Mouse (Mus musculus) embryonic facial prominence, embryonic 10.5 days (tissue): ENCODE measurements at regions not wholly inside any gene's neighbourhood (a gene's known extent, or its start where the extent isn't known, plus 50 kb on each side); places are given as distances from the start of the nearest gene placed in this dataset.

Source experiments
- DNase-seq: peaks from one replicate; pipeline ENCODE4 v3.0.0-alpha.2; 2017; ENCODE audit warnings: low spot score
- H3K27ac ChIP-seq: fragments of 300-500 bp; sonication (generic); replicated peaks from 2 replicates; pipeline ENCODE4 v1.5.1; 2016; ENCODE audit warnings: mild to moderate bottlenecking
- H3K27me3 ChIP-seq: fragments of 300-500 bp; sonication (generic); replicated peaks from 2 replicates; pipeline ENCODE4 v1.6.1; 2016; ENCODE audit warnings: low read depth, mild to moderate bottlenecking; ENCODE audit not compliant: poor library complexity, severe bottlenecking
- H3K36me3 ChIP-seq: fragments of 300-500 bp; sonication (generic); replicated peaks from 2 replicates; pipeline ENCODE4 v1.6.1; 2016; ENCODE audit warnings: mild to moderate bottlenecking, moderate library complexity
- H3K4me1 ChIP-seq: fragments of 300-500 bp; sonication (generic); 2 replicates; pipeline ENCODE4 v1.6.1; 2016
- H3K4me3 ChIP-seq: fragments of 300-500 bp; sonication (generic); 2 replicates; pipeline ENCODE4 v1.5.1; 2016; ENCODE audit warnings: mild to moderate bottlenecking, moderate library complexity
- H3K9me3 ChIP-seq: fragments of 300-500 bp; sonication (generic); 2 replicates; pipeline ENCODE4 v1.6.1; 2016; ENCODE audit warnings: mild to moderate bottlenecking
- WGBS: fragments of 180-500 bp; shearing (Covaris S2); methylation state at CpG from one replicate; pipeline ENCODE4 v1.1.7; 2016; 5-methylcytosine and 5-hydroxymethylcytosine counted together

GRCm38 (mm10) chr17:45924595-45924994 is 107.6 kb downstream of the Vegfa start:
- H3K36me3 ChIP-seq, result no peaks in the 10 kb centered on the region
- H3K27ac ChIP-seq, result peak overlapping the region; percentile 57; the same call in 1 of the 2 replicates
- peaks cover 50% of the 10 kb centered on the region for H3K4me1 ChIP-seq
- no peak overlapping the region for H3K4me3 ChIP-seq
- DNase-seq, result no peak
- no peaks in the 10 kb centered on the region for H3K9me3 ChIP-seq
- H3K27me3 ChIP-seq, result peaks cover 15% of the 10 kb centered on the region; the same call in 1 of the 2 replicates
- 90% methylated on average over 6 of the region's 6 CpGs for WGBS

DNA sequence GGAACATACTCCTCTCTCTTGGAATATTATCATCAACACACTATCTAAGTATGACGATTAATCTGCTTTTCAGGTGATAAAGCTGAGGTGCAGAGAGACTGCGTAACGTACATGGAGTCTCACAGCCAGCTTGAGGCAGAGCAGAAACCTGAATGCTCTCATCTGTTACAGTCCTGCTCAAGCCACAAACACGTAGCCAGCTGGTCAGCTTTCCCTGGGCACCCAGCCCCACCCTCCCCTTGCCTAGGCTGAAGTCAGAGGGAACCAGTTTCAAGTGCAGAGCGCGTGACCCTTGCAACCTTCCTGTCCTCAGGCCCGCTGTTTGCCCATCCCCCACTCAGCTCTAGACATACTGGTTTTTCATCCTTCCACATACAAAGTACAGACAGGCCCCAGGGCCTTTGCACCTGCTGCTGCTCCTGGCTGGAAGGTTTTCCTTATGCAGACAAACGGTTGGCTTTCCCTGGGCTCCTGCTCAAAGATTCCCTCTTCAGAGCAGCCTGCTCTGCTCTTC is 108.9 kb downstream of the Vegfa start:
- Histone ChIP-seq H3K4me1 (peaks cover 41% of the 10 kb centered on the region), H3K9me3 (peaks cover 4% of the 10 kb centered on the region; the same call in 1 of the 2 replicates), H3K4me3 (no peak overlapping the region), H3K27ac (no peak overlapping the region), H3K36me3 (no peaks in the 10 kb centered on the region), H3K27me3 (0 out of 2 replicates have a peak, but pooled peaks cover 13% of the 10 kb centered on the region)
- WGBS, result 69% methylated on average over 8 of the region's 8 CpGs
- peak; percentile 24 for DNase-seq

DNA sequence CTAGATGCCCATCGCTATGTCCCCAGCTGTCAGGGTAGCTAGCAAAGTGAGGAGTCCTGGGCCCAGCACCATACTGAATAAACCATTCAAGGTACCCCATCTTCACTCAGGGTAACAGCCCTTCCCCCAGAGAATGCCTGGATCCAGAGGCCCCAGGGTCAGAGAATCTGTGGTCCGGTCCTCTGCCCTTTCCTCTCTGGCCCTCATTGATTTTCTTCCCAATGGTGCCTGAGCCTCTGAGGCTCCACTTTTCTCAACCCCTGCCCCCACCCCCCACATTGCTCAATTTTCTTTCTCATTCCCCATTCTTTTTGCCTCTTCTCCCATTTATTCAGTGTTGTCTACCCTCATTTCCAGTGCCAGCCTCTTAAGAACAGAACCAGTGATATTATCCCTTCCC is 114.5 kb downstream of the Vegfa start:
- H3K27me3 ChIP-seq, result no peaks in the 10 kb centered on the region
- H3K9me3 ChIP-seq, result peaks cover 5% of the 10 kb centered on the region; the same call in 1 of the 2 replicates
- 93% methylated on average over 2 of the region's 2 CpGs for WGBS
- H3K4me3 ChIP-seq, result no peak overlapping the region
- DNase-seq, result no peak
- H3K4me1 ChIP-seq, result peaks cover 46% of the 10 kb centered on the region
- H3K27ac ChIP-seq, result no peak overlapping the region
- H3K36me3 ChIP-seq, result no peaks in the 10 kb centered on the region

DNA sequence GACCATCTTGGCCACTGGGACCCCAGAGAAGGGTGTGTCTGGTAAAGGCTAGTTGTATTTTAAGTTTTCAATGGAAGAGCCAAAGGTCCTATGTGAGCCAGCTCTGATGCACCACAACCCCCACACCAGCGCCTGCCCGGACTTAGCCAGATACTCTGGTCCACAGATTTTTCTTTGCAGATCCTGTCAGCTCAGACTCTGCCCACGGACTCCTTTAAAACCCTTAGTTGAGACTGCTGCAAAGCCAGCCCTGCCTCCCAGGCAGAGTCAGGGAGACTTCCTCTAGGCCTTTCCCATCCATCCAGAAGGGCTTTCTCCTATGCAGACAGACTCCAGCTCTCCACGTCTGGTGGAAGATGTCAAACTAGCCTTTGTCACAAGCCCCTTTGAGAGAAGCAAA is 115.2 kb downstream of the Vegfa start:
- Histone ChIP-seq H3K36me3 (0 out of 2 replicates have a peak, but pooled peaks cover 3% of the 10 kb centered on the region), H3K9me3 (peaks cover 12% of the 10 kb centered on the region), H3K27ac (peak overlapping the region; percentile 20; the same call in 1 of the 2 replicates), H3K27me3 (no peaks in the 10 kb centered on the region), H3K4me1 (peaks cover 42% of the 10 kb centered on the region), H3K4me3 (no peak overlapping the region)
- DNase-seq, result no peak
- WGBS, result 53% methylated on average over 4 of the region's 4 CpGs

GRCm38 (mm10) chr17:45914706-45915240 is 117.4 kb downstream of the Vegfa start:
- H3K9me3 ChIP-seq, result peaks cover 16% of the 10 kb centered on the region
- DNase-seq, result no peak
- 0 out of 2 replicates have a peak, but pooled peaks cover 3% of the 10 kb centered on the region for H3K36me3 ChIP-seq
- H3K27me3 ChIP-seq, result no peaks in the 10 kb centered on the region
- WGBS, result 90% methylated on average over 9 of the region's 9 CpGs
- H3K4me1 ChIP-seq, result peaks cover 28% of the 10 kb centered on the region
- H3K4me3 ChIP-seq, result no peak overlapping the region
- no peak overlapping the region for H3K27ac ChIP-seq

GRCm38 (mm10) chr17:45914237-45914636 is 117.9 kb downstream of the Vegfa start:
- Histone ChIP-seq H3K4me1 (peaks cover 23% of the 10 kb centered on the region), H3K36me3 (0 out of 2 replicates have a peak, but pooled peaks cover 3% of the 10 kb centered on the region), H3K27ac (no peak overlapping the region), H3K9me3 (peaks cover 15% of the 10 kb centered on the region), H3K4me3 (no peak overlapping the region), H3K27me3 (no peaks in the 10 kb centered on the region)
- WGBS, result 85% methylated on average over 1 of the region's 1 CpGs
- no peak for DNase-seq

DNA sequence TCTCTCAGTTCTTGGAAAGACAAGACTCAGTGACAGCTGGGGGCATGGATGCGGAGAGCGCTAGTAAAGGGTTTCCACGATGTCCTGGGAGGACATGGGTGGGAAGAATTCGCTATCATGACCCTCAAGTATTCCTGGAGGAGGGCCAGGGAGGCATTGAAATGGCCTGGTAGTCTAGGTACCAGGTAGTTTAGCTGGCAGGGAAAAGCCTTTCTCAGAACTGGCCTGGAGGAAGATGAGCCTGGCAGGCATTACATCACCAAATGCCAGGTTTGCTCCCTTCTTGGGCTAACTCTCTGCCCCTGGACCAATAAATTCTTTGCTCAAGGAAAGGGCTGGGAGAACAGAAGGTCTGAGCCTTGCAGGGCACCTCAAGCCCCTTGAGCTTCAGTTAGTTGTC is 118.5 kb downstream of the Vegfa start:
- H3K9me3 ChIP-seq, result peaks cover 12% of the 10 kb centered on the region
- H3K4me1 ChIP-seq, result peaks cover 22% of the 10 kb centered on the region
- 0 out of 2 replicates have a peak, but pooled peaks cover 3% of the 10 kb centered on the region for H3K36me3 ChIP-seq
- DNase-seq, result no peak
- H3K4me3 ChIP-seq, result no peak overlapping the region
- WGBS, result 91% methylated on average over 4 of the region's 4 CpGs
- no peak overlapping the region for H3K27ac ChIP-seq
- peaks cover 4% of the 10 kb centered on the region; the same call in 1 of the 2 replicates for H3K27me3 ChIP-seq

DNA sequence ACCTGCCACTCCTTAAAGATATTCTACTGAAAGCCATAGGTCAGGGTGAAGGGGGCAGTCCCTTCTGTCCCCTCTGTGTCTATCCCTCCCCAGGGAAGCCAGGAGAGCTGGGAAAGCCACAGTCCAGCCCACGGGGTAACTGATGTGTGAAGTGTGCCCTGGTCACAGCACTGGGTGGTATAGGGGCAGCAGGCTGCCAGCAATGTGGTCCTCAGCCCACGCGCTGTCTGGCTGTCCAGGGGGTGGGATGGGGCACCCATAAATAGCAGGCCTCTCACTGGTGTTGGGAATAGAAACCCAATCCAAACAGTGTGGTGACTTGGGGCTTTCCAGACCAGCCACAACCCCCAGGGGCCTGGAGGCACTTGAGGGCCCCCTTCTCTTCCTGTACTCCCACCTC is 120.0 kb downstream of the Vegfa start:
- no peak for DNase-seq
- peaks cover 12% of the 10 kb centered on the region for H3K9me3 ChIP-seq
- peak overlapping the region; percentile 19; the same call in 1 of the 2 replicates for H3K27ac ChIP-seq
- H3K4me1 ChIP-seq, result peaks cover 31% of the 10 kb centered on the region
- H3K27me3 ChIP-seq, result peaks cover 10% of the 10 kb centered on the region; the same call in 1 of the 2 replicates
- 0 out of 2 replicates have a peak, but pooled peaks cover 3% of the 10 kb centered on the region for H3K36me3 ChIP-seq
- H3K4me3 ChIP-seq, result no peak overlapping the region
- WGBS, result 94% methylated on average over 3 of the region's 3 CpGs

DNA sequence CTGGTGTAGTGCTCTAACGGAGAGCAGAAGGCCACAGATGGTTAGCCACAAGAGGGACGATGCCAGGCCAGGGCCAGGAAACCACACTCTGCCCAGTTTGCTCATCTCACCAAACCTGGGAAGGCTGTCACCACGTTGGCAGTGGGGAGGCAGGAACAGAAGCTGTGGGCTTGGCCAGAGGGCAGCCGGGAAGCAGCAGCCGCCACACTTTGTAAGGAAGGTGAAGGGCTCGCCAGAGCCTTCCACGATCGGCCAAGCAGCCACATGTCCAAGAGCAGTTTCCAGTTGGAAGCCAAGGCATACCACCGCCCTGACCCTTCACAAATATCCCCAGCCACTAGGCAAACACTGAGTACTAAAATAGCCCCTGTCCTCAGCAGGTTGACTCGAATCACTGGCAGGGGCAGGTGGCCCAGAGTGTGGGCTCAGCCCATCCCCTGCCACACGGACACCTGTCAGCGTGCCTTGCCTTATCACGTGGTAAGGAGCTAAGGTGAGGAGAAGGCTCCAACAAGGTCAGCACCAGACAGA is 120.9 kb downstream of the Vegfa start:
- WGBS, result 90% methylated on average over 13 of the region's 13 CpGs
- Histone ChIP-seq H3K9me3 (peaks cover 12% of the 10 kb centered on the region), H3K4me1 (peaks cover 25% of the 10 kb centered on the region), H3K27ac (no peak overlapping the region), H3K4me3 (no peak overlapping the region), H3K27me3 (peaks cover 10% of the 10 kb centered on the region; the same call in 1 of the 2 replicates), H3K36me3 (0 out of 2 replicates have a peak, but pooled peaks cover 3% of the 10 kb centered on the region)
- no peak for DNase-seq

DNA sequence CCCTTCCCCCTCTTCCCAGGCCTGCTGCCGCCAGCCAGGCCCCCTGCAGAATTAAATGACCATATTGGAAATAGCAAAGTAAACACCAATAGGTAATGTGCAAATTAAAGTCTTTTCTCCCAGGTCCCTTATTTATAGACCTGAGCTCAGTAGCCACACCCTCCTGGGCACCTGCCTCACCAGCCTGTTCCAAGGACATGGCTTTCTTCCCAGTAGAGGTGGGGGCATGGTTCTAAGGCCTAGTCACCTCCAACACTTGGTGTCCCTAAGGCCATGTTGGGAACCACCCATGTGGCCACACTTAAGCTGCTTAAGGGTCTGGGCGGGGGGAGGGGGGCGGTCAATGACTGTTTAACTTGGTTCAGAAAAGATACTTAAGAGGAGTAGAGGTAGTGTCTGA is 121.9 kb downstream of the Vegfa start:
- H3K4me3 ChIP-seq, result no peak overlapping the region
- 82% methylated on average over 3 of the region's 3 CpGs for WGBS
- peaks cover 22% of the 10 kb centered on the region for H3K4me1 ChIP-seq
- no peak overlapping the region for H3K27ac ChIP-seq
- peaks cover 10% of the 10 kb centered on the region; the same call in 1 of the 2 replicates for H3K27me3 ChIP-seq
- no peak for DNase-seq
- 0 out of 2 replicates have a peak, but pooled peaks cover 3% of the 10 kb centered on the region for H3K36me3 ChIP-seq
- peaks cover 12% of the 10 kb centered on the region for H3K9me3 ChIP-seq

- Histone ChIP-seq H3K36me3 (0 out of 2 replicates have a peak, but pooled peaks cover 3% of the 10 kb centered on the region), H3K27me3 (peaks cover 10% of the 10 kb centered on the region; the same call in 1 of the 2 replicates), H3K4me1 (peaks cover 22% of the 10 kb centered on the region), H3K27ac (no peak overlapping the region), H3K9me3 (peaks cover 11% of the 10 kb centered on the region), H3K4me3 (no peak overlapping the region)
- peak; percentile 18 for DNase-seq
- 68% methylated on average over 11 of the region's 11 CpGs for WGBS
Observed at GRCm38 (mm10) chr17:45907587-45907986, 124.6 kb downstream of the Vegfa start.

GRCm38 (mm10) chr17:45905596-45905995 is 126.6 kb downstream of the Vegfa start:
- 70% methylated on average over 7 of the region's 7 CpGs for WGBS
- no peak for DNase-seq
- H3K4me3 ChIP-seq, result no peak overlapping the region
- H3K27ac ChIP-seq, result no peak overlapping the region
- peaks cover 22% of the 10 kb centered on the region for H3K4me1 ChIP-seq
- peaks cover 10% of the 10 kb centered on the region; the same call in 1 of the 2 replicates for H3K27me3 ChIP-seq
- no peaks in the 10 kb centered on the region for H3K9me3 ChIP-seq
- H3K36me3 ChIP-seq, result no peaks in the 10 kb centered on the region

DNA sequence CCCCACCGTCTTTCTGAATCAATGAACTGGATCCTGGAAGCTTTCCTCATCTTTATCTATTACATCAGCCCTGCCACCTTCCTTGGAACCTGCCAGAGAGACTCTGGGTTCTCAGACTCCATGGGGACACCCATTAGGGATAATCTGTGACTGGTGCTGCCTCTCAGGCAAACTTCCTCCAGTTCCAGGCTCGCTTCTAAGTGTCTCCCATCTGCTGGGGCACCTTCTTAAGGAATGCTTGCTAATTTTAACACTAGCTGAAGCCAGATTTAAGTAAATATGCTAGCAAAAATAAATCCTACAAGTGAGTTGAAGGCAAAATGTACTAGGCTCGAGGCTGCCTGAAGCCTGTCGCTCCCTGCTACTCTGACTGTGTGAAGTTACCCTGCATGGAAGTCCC is 127.9 kb downstream of the Vegfa start:
- no peak overlapping the region for H3K27ac ChIP-seq
- H3K4me1 ChIP-seq, result peaks cover 22% of the 10 kb centered on the region
- no peaks in the 10 kb centered on the region for H3K36me3 ChIP-seq
- H3K27me3 ChIP-seq, result peaks cover 10% of the 10 kb centered on the region; the same call in 1 of the 2 replicates
- H3K4me3 ChIP-seq, result no peak overlapping the region
- H3K9me3 ChIP-seq, result 0 out of 2 replicates have a peak, but pooled peaks cover 4% of the 10 kb centered on the region
- DNase-seq, result no peak
- 77% methylated on average over 4 of the region's 4 CpGs for WGBS
